Mouse (Mus musculus) limb, embryonic 13.5 days (tissue): ENCODE measurements around the gene Srp9. TPM values are rescaled to one million over a fixed set of nuclear protein-coding genes. Genes with fewer than 3 reads are reported as not detected.
"Not testable (repeated sequence)": the region's sequence is repeated elsewhere in the genome, so short reads cannot be mapped to it uniquely, and the experiment has no call there.

ENCODE experiments used
- ATAC-seq: fragments of 200-750 bp; cut with Nextera tagmentation; 2 replicates; pipeline ENCODE4 v1.8.0; 2017; ENCODE audit warnings: low read depth, moderate number of reproducible peaks, moderate TSS enrichment; ENCODE audit not compliant: low FRiP score
- H3K27ac ChIP-seq: fragments of 300-500 bp; sonication (generic); 2 replicates; pipeline ENCODE4 v1.5.1; 2015; ENCODE audit warnings: inconsistent platforms, mild to moderate bottlenecking, moderate library complexity
- H3K27me3 ChIP-seq: fragments of 300-500 bp; sonication (generic); 2 replicates; pipeline ENCODE4 v1.6.1; 2015; ENCODE audit warnings: mild to moderate bottlenecking, inconsistent platforms
- H3K36me3 ChIP-seq: fragments of 300-500 bp; sonication (generic); 2 replicates; pipeline ENCODE4 v1.6.1; 2015; ENCODE audit warnings: inconsistent platforms, mild to moderate bottlenecking, moderate library complexity
- H3K4me1 ChIP-seq: fragments of 300-500 bp; sonication (generic); 2 replicates; pipeline ENCODE4 v1.6.1; 2015; ENCODE audit warnings: inconsistent platforms
- H3K4me2 ChIP-seq: fragments of 300-500 bp; sonication (generic); replicated peaks from 2 replicates; pipeline ENCODE4 v1.6.1; 2015; ENCODE audit warnings: inconsistent platforms, mild to moderate bottlenecking, moderate library complexity
- H3K4me3 ChIP-seq: fragments of 300-500 bp; sonication (generic); 2 replicates; pipeline ENCODE4 v1.5.1; 2015; ENCODE audit warnings: moderate library complexity, mild to moderate bottlenecking, inconsistent platforms
- H3K9ac ChIP-seq: fragments of 300-500 bp; sonication (generic); 2 replicates; pipeline ENCODE4 v1.6.1; 2015; ENCODE audit warnings: mild to moderate bottlenecking, inconsistent platforms
- H3K9me3 ChIP-seq: fragments of 300-500 bp; sonication (generic); 2 replicates; pipeline ENCODE4 v1.6.1; 2016; ENCODE audit warnings: inconsistent platforms
- WGBS: fragments of 180-500 bp; shearing (Covaris S2); methylation state at CpG from one replicate; pipeline ENCODE4 v1.1.7; 2015; 5-methylcytosine and 5-hydroxymethylcytosine counted together
- polyA plus RNA-seq: library from polyadenylated mRNA; unstranded; fragments of >200 nt; fragmentation: Nextera tagmentation; extraction: Ambion mirVana; gene quantifications from 2 replicates; pipeline ENCODE4 v1.2.1, GENCODE M21; 2015

Srp9 gene
- polyA plus RNA-seq, 1 experiment from 2014 or later, result 165 TPM

DNA sequence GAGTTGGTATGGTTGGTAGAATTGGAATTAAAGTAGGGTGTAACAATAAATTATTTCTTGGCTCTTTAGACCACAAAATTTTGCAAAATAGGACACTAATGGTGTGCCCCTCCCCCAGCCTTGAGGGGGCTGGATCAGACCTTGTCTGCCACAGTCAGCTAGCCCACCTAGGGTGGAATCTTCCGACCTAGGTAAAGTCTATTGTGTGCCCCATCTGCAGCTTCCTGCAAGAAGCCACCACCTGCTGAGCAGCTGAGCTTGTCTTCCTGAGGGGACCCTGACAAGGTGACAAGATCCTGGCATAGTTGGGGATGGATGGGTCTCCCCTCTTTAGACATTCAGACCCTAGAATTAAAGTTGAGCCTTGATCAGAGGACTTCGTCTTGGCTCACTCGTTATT lies 35.0 kb downstream of the Srp9 start:
- WGBS, result 78% methylated on average over 3 of the region's 3 CpGs
- ATAC-seq, result no peak

DNA sequence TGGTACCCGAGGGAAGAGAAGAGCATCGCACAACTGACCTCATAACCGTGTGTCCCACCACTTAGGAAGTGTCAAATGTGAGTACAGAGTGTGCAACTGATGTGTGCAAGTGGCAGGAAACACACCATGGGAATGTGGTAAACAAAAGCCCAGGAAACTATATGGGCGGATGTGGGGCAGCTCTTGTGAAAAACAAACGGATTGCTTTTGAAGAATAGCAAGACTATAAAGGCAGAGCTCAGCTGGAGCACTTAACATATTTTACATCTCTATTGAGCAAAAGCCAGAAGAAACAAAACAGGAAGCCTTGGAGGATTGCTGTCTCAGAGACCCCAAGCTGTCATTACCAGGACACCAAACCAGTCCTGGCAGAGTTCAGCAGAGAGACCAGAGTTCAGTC lies 38.4 kb downstream of the Srp9 start:
- Histone ChIP-seq H3K4me1 (no peaks in the 10 kb centered on the region), H3K36me3 (no peaks in the 10 kb centered on the region), H3K9ac (no peak overlapping the region), H3K4me3 (no peak overlapping the region), H3K9me3 (no peaks in the 10 kb centered on the region), H3K27me3 (no peaks in the 10 kb centered on the region), H3K27ac (no peak overlapping the region), H3K4me2 (no peak overlapping the region)
- no peak for ATAC-seq
- WGBS, result 57% methylated on average over 5 of the region's 5 CpGs

More for the DNA sequence above, 35.0 kb downstream of the Srp9 start:
- Histone ChIP-seq H3K9me3 (no peaks in the 10 kb centered on the region), H3K9ac (no peak overlapping the region), H3K36me3 (no peaks in the 10 kb centered on the region), H3K4me1 (no peaks in the 10 kb centered on the region), H3K4me2 (no peak overlapping the region), H3K27me3 (no peaks in the 10 kb centered on the region), H3K4me3 (no peak overlapping the region), H3K27ac (no peak overlapping the region)

DNA sequence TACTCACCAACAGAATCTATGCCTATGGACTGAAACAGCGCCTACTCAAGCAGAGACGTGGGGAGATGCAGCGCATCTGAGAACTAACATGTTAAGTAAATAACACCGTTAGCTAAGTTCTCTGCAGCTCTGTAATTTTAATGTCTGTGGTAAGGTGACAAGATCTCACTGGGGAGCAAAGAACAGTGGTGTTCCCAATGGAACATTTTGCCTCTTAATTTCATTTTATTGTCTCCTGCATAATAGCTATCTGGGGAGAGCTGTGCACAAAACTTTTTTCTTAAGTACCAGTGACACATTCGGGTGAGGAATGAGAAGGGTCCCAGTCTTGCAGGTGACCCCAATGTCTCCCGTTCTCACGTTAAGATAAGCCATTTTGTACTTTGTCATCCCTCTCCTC lies 39.8 kb downstream of the Srp9 start, which contains the start of gene Vmn1r1:
Gene Vmn1r1, minus strand, starts transcription at position 101 of the 400 bp plus-strand sequence.
- Histone ChIP-seq H3K9me3 (no peaks in the 10 kb centered on the region), H3K4me3 (no peak within 1 kb of the TSS), H3K27ac (no peak within 1 kb of the TSS), H3K27me3 (no peaks in the 10 kb centered on the region), H3K36me3 (no peaks in the 10 kb centered on the region), H3K4me2 (no peak within 1 kb of the TSS), H3K4me1 (no peaks in the 10 kb centered on the region), H3K9ac (no peak within 1 kb of the TSS)
- no peak for ATAC-seq
- WGBS, result 82% methylated on average over 7 of the region's 7 CpGs

DNA sequence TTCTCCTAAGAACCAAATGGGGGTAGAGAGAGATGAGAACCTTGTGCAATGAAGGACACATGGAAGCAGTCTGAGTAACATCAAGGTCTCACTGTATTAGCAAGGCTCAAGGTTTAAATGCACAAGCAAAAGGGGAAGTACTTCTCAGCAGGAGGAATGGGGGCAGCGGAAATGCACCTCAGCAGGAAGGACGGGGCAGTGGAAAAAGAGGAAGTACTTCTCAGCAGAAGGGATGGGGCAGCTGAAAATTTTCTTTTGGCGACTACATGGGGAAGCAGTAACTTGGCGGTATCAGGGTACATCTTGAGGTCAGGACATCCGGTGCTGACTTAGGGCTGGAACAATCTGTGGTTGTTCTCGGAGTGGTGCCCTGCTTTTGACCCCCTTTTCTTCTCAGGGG lies 45.7 kb downstream of the Srp9 start:
- 85% methylated on average over 6 of the region's 6 CpGs for WGBS
- ATAC-seq, result not testable (repeated sequence)

DNA sequence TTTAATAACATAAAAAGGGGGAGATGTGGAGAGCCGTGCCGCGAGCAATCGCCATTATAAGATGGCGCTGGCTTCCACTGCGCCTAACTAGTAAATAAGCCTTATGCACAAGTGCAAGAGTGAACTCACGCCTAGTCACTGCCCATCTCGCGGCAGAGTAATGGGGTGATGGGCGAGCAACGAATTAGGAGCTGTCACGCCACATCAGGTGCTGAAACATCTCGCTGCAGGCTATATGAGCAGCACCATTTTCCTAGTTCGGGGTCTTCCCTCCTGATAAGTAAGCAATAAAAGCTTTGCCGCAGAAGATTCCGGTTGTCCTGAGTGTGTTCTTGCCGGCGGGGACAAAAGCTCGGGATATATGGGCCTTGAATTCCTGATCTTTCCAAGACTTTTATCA lies 52.4 kb downstream of the Srp9 start:
- not testable (repeated sequence) for ATAC-seq, H3K27ac ChIP-seq, H3K9ac ChIP-seq, H3K27me3 ChIP-seq, H3K4me2 ChIP-seq, H3K9me3 ChIP-seq, H3K4me3 ChIP-seq, H3K36me3 ChIP-seq, H3K4me1 ChIP-seq
- 91% methylated on average over 19 of the region's 19 CpGs for WGBS

More for the DNA sequence above, 45.7 kb downstream of the Srp9 start:
- H3K4me2 ChIP-seq, H3K4me1 ChIP-seq, H3K27ac ChIP-seq, H3K4me3 ChIP-seq, H3K9me3 ChIP-seq, H3K27me3 ChIP-seq, H3K36me3 ChIP-seq, H3K9ac ChIP-seq: not testable (repeated sequence)

DNA sequence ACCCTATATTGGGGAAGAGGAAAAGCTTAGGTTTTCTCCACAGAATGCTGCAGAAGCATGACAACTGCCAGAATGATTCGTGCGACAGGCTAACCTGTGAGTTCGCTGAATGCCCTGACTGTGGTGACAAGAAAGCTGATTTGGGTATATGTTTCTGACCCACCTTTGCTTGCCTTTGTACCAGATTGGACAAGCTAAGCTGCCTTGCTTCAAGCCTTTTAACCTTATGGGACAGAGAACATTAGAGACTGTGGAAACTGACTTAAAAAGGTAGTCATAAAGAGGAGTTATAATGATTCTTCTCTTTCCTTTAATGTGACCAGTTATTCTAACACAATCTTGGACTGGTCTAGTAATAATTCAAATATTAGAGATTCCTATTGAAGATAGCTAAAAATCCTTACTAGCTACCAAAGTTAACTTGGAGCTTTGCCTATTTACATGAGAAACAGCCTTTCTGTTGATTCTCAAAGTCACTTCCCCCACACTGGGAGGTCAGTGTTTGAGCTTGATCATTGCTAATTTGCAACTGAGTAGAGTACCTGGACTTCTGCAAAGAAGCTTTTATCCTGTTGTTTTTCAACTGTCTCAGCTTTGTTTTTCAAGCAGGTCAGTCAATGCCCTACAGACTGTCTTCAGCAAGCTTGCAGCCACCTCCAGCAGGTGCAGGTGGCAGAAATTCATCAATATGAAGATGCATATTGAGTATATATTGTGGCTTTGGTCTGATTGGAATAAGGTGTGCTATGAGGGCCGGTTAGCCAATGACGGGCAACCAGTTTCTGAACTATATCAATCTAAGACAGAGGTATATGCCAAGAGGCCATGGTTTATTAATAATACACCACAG lies 57.1 kb downstream of the Srp9 start:
- no peak overlapping the region for H3K4me2 ChIP-seq
- WGBS, result 69% methylated on average over 5 of the region's 5 CpGs
- H3K27ac ChIP-seq, result no peak overlapping the region
- no peaks in the 10 kb centered on the region for H3K27me3 ChIP-seq
- no peaks in the 10 kb centered on the region for H3K36me3 ChIP-seq
- ATAC-seq, result no peak
- no peaks in the 10 kb centered on the region for H3K9me3 ChIP-seq
- H3K4me1 ChIP-seq, result no peaks in the 10 kb centered on the region
- H3K4me3 ChIP-seq, result no peak overlapping the region
- no peak overlapping the region for H3K9ac ChIP-seq

Other genes starting within 250 kb of the Srp9 start
- 27.1 and 31.9 TPM in 2 replicates for gene Enah, start 104.7 kb upstream of the Srp9 start, polyA plus RNA-seq
- gene Vmn1r1, start 39.7 kb downstream of the Srp9 start, polyA plus RNA-seq, result not detected in 2 replicates
- 111 TPM in 2 replicates for gene Degs1, start 158.1 kb downstream of the Srp9 start, polyA plus RNA-seq
- gene Fbxo28, start 216.9 kb downstream of the Srp9 start, polyA plus RNA-seq, result 19.6 TPM in 2 replicates